Mouse (Mus musculus): ENCODE data around the gene Lysmd1. TPM values are rescaled to one million over a fixed set of nuclear protein-coding genes. Genes with fewer than 3 reads are reported as not detected.
A peak's percentile ranks its signal among the peaks of the same experiment; 100 is the strongest.
"Not testable (repeated sequence)": the region's sequence is repeated elsewhere in the genome, so short reads cannot be mapped to it uniquely, and the experiment has no call there.

The Lysmd1 gene
- polyA plus RNA-seq, 1 experiment from 2014 or later = 7.5 TPM

DNA sequence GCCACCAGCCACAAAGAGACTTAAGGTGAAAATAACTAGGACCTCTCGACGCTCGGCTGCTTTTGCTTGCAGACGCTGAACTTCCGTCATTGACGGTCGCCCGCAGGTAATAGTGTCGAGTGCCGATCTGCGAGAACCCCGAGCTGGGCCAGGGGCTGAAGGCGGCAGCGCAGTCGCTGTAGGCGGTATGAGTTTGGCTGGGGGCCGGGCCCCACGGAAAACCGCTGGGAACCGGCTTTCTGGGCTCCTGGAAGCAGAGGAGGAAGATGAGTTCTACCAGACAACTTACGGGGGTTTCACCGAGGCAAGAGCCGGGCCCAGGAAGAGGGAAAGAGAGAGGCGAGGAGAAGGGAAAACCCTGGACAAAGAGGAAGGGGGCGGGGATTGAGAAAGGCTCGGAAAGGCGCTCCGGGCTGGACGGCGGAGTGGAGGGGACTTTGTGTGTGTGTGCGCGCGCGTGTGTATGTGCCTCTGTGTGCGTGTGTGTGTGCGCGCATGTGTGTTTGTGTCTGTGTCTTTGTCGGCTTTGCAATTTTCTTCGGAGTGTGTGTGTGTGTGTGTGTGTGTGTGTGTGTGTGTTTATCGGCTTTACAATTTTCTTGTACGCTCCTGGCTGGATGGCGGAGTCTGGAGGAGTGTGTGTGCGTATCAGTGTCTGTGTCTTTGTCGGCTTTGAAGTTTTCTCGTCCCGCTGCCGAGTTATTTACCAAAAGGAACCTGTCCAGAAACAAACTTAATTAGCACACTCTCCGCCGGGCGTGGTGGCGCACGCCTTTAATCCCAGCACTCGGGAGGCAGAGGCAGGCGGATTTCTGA, 22.8 kb upstream of the Lysmd1 start, which contains the start of gene Vps72:
TSS of gene Vps72 (plus strand) at position 112 of the 816 bp plus-strand sequence.
- under 1% methylated on average over 54 of the region's 54 CpGs for WGBS (ENCODE audit: insufficient replicate concordance)
- peak within 1 kb of the TSS; percentile 95 for H3K27ac ChIP-seq (ENCODE audit: low read length)
- no peaks in the 10 kb centered on the region for H3K9me3 ChIP-seq (replicated peaks; ENCODE audit: control insufficient read depth, low read length)
- peak within 1 kb of the TSS; percentile 91 for H3K9ac ChIP-seq (ENCODE audit: low read depth, low read length)
- H3K4me3 ChIP-seq (ENCODE audit: low read depth, low read length) = peak within 1 kb of the TSS; percentile 86
- H3K27me3 ChIP-seq (ENCODE audit: control insufficient read depth, insufficient read depth, low read depth, low read length) = no peaks in the 10 kb centered on the region
- ATAC-seq (ENCODE audit: low read depth) = peak; percentile 54
- H3K4me1 ChIP-seq (ENCODE audit: control insufficient read depth, low read depth, low read length) = peaks cover 22% of the 10 kb centered on the region
- H3K4me2 ChIP-seq (ENCODE audit: low read depth, low read length) = peak within 1 kb of the TSS; percentile 69
- no peaks in the 10 kb centered on the region for H3K36me3 ChIP-seq (ENCODE audit: control insufficient read depth, insufficient read depth)

DNA sequence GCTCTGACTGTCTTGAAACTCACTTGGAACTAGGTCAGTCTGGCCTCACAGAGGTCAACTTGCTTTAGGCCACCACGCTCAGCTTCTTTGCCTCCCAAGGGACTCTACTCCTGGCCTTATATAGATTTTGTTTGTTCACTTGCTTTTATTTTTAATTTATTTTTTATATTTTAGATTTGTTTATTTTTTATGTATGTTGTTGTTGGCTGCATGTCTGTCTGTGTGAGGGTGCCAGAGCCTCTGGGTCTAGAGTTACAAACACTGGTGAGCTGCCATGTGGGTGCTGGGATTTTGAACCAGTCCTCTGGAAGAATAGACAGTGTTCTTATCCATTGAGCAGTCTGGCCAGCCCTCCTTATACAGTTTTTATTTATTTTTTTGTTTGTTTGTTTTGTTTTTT, 21.1 kb upstream of the Lysmd1 start:
- Histone ChIP-seq H3K27ac (ENCODE audit: low read length) (no peak overlapping the region), H3K4me1 (ENCODE audit: control insufficient read depth, low read depth, low read length) (peaks cover 22% of the 10 kb centered on the region), H3K27me3 (ENCODE audit: control insufficient read depth, insufficient read depth, low read depth, low read length) (no peaks in the 10 kb centered on the region), H3K36me3 (ENCODE audit: control insufficient read depth, insufficient read depth) (no peaks in the 10 kb centered on the region), H3K4me3 (ENCODE audit: low read depth, low read length) (no peak overlapping the region), H3K9me3 (replicated peaks; ENCODE audit: control insufficient read depth, low read length) (no peaks in the 10 kb centered on the region), H3K4me2 (ENCODE audit: low read depth, low read length) (no peak overlapping the region), H3K9ac (ENCODE audit: low read depth, low read length) (no peak overlapping the region)
- WGBS (ENCODE audit: insufficient replicate concordance) = 90% methylated on average over 1 of the region's 1 CpGs
- no peak for ATAC-seq (ENCODE audit: low read depth)

DNA sequence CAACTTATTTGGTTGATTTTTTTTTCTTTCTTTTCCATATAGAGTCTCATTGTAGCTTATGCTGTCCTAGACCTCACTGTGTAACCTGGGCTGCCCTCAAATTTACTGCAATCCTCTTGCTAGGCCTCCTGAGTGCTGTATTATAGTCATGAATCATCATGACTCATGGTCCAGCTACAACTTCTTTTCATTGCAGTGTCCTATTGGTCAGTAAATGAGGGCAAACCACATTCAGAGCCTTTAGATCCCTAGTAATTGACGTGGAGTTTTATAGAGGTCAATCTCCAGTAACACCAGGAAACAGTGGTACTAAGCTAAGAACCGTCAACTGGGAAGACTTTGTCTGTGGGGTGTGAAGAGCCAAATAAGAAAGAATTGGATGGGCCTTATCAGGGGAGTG, 16.1 kb upstream of the Lysmd1 start:
- no peak overlapping the region for H3K4me3 ChIP-seq (ENCODE audit: low read depth, low read length)
- H3K4me1 ChIP-seq (ENCODE audit: control insufficient read depth, low read depth, low read length) = peaks cover under 1% of the 10 kb centered on the region; the same call in 1 of the 2 replicates
- no peaks in the 10 kb centered on the region for H3K9me3 ChIP-seq (replicated peaks; ENCODE audit: control insufficient read depth, low read length)
- no peak overlapping the region for H3K27ac ChIP-seq (ENCODE audit: low read length)
- ATAC-seq (ENCODE audit: low read depth) = no peak
- H3K4me2 ChIP-seq (ENCODE audit: low read depth, low read length) = no peak overlapping the region
- H3K27me3 ChIP-seq (ENCODE audit: control insufficient read depth, insufficient read depth, low read depth, low read length) = no peaks in the 10 kb centered on the region
- peaks cover 24% of the 10 kb centered on the region for H3K36me3 ChIP-seq (ENCODE audit: control insufficient read depth, insufficient read depth)
- H3K9ac ChIP-seq (ENCODE audit: low read depth, low read length) = no peak overlapping the region
- WGBS (ENCODE audit: insufficient replicate concordance) = 83% methylated on average over 2 of the region's 2 CpGs

DNA sequence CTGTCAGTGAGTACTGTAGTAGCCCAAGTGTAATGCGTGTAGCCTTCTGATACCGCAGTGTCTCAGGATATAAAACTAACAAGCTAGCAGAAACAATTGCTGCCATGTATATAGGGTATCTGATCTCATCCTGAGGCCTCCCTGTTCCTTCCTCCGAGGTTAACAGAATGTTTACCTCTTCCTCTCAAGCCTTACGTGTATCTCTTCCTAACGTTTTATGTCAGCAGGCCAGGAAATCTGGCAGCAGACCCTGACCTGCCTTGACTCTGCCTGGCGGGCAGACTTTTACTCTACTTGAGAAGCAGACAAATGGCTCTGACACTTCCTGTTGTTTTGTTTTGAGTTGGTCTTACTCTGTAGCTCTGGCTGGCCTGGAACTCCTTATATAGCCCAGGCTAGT, 12.3 kb upstream of the Lysmd1 start:
- no peak overlapping the region for H3K4me2 ChIP-seq (ENCODE audit: low read depth, low read length)
- H3K4me3 ChIP-seq (ENCODE audit: low read depth, low read length) = no peak overlapping the region
- no peak overlapping the region for H3K9ac ChIP-seq (ENCODE audit: low read depth, low read length)
- H3K36me3 ChIP-seq (ENCODE audit: control insufficient read depth, insufficient read depth) = peaks cover 24% of the 10 kb centered on the region
- no peaks in the 10 kb centered on the region for H3K9me3 ChIP-seq (replicated peaks; ENCODE audit: control insufficient read depth, low read length)
- WGBS (ENCODE audit: insufficient replicate concordance) = 57% methylated on average over 6 of the region's 6 CpGs
- H3K27me3 ChIP-seq (ENCODE audit: control insufficient read depth, insufficient read depth, low read depth, low read length) = no peaks in the 10 kb centered on the region
- ATAC-seq (ENCODE audit: low read depth) = peak; percentile 51
- no peak overlapping the region for H3K27ac ChIP-seq (ENCODE audit: low read length)
- H3K4me1 ChIP-seq (ENCODE audit: control insufficient read depth, low read depth, low read length) = peaks cover 4% of the 10 kb centered on the region

DNA sequence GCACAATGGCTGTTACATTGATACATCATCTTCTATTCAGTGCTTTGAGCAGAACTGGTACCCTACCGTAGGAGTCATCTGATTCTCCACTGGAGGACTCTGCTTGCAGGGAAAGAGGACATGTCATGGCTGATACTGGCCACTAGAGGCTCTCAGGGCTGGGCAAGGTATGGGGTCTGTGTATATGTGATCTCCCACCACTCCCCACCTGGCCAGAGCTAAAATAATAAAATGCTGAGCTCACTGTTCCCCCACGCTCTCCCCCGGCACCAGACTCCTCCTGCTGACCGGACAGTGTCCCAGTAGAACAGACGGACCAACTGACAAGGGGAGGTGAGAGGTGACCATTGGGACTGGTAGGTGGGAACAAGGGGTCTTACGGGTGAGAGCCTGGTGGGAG, 9.6 kb upstream of the Lysmd1 start, which contains the start of gene Tmod4:
TSS of gene Tmod4 (plus strand) at position 231 of the 400 bp plus-strand sequence.
- Histone ChIP-seq H3K4me1 (ENCODE audit: control insufficient read depth, low read depth, low read length) (peaks cover 4% of the 10 kb centered on the region), H3K9me3 (replicated peaks; ENCODE audit: control insufficient read depth, low read length) (no peaks in the 10 kb centered on the region), H3K36me3 (ENCODE audit: control insufficient read depth, insufficient read depth) (peaks cover 19% of the 10 kb centered on the region), H3K9ac (ENCODE audit: low read depth, low read length) (no peak within 1 kb of the TSS), H3K27me3 (ENCODE audit: control insufficient read depth, insufficient read depth, low read depth, low read length) (no peaks in the 10 kb centered on the region), H3K4me2 (ENCODE audit: low read depth, low read length) (no peak within 1 kb of the TSS), H3K4me3 (ENCODE audit: low read depth, low read length) (no peak within 1 kb of the TSS), H3K27ac (ENCODE audit: low read length) (no peak within 1 kb of the TSS)
- no peak for ATAC-seq (ENCODE audit: low read depth)
- 62% methylated on average over 6 of the region's 6 CpGs for WGBS (ENCODE audit: insufficient replicate concordance)

DNA sequence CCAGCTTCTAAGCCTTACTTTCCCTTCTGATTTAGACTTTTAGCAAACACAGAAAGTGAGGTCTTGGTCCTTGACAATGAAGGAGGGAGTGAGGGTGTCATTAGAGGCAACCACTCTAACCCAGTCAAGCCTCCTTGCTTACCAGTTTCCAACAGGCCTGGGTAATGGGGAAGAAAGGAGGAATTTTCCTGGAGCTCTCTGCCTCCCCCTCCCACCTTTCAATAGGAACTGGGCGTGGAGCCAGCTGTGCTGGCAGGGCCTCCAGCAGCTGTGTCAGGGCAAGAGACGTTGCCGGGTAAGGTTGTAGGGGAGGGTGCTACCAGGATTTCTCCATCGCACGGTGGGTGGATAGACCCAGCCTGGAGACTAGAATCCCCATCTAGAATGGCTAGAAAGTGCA, 8.9 kb upstream of the Lysmd1 start:
- ATAC-seq (ENCODE audit: low read depth) = no peak
- 43% methylated on average over 5 of the region's 5 CpGs for WGBS (ENCODE audit: insufficient replicate concordance)
- no peak overlapping the region for H3K27ac ChIP-seq (ENCODE audit: low read length)

DNA sequence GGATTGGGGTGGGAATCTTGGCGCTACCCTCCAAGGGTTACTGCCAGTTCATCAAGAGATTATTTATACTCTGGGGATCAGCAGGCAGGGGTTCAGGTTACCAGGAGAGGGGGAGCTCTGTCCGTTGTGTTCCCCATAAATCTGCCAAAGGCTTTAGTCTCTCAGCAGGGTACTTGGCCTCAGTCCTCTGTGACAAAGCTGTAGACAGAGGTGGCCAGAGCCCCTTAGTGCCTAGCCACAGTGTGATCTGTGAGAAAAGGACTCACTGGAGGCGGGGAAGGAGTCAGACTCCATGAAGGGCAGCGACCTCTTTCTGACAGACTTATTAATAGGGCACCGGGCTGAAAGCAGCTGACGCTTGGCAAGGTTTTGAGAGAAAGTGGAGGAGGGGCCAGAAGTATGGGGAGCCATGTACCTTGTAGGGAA, 4.6 kb upstream of the Lysmd1 start:
- Histone ChIP-seq H3K9ac (ENCODE audit: low read depth, low read length) (no peak overlapping the region), H3K27me3 (ENCODE audit: control insufficient read depth, insufficient read depth, low read depth, low read length) (no peaks in the 10 kb centered on the region), H3K36me3 (ENCODE audit: control insufficient read depth, insufficient read depth) (peaks cover 5% of the 10 kb centered on the region; the same call in 1 of the 2 replicates), H3K4me3 (ENCODE audit: low read depth, low read length) (no peak overlapping the region), H3K9me3 (replicated peaks; ENCODE audit: control insufficient read depth, low read length) (no peaks in the 10 kb centered on the region), H3K4me1 (ENCODE audit: control insufficient read depth, low read depth, low read length) (peaks cover 12% of the 10 kb centered on the region), H3K27ac (ENCODE audit: low read length) (no peak overlapping the region), H3K4me2 (ENCODE audit: low read depth, low read length) (no peak overlapping the region)
- ATAC-seq (ENCODE audit: low read depth) = no peak
- WGBS (ENCODE audit: insufficient replicate concordance) = 64% methylated on average over 6 of the region's 6 CpGs

More for the DNA sequence above, 8.9 kb upstream of the Lysmd1 start:
- Histone ChIP-seq H3K4me1 (ENCODE audit: control insufficient read depth, low read depth, low read length) (peaks cover 4% of the 10 kb centered on the region), H3K27me3 (ENCODE audit: control insufficient read depth, insufficient read depth, low read depth, low read length) (no peaks in the 10 kb centered on the region), H3K4me3 (ENCODE audit: low read depth, low read length) (no peak overlapping the region), H3K36me3 (ENCODE audit: control insufficient read depth, insufficient read depth) (peaks cover 13% of the 10 kb centered on the region), H3K4me2 (ENCODE audit: low read depth, low read length) (no peak overlapping the region), H3K9me3 (replicated peaks; ENCODE audit: control insufficient read depth, low read length) (no peaks in the 10 kb centered on the region), H3K9ac (ENCODE audit: low read depth, low read length) (no peak overlapping the region)

DNA sequence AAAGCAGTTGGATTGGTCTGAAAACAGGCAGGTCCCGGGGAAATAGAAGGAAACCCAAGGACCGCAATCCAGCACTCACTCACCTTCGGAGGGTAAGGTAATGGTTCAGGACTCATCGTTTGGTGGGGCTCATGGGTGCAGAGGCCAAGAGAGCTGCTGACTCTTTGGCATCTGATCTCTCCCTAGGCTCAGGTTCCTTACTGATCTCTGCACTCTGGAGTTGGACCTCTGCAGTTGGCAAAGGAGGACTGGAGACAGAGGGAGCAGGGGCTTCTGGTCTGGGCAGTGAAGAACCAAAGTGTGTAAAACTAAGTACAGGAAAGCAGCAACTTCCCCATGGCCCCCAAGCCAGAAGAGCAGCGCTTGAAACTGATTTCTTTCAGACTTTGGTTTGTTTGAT, 3.8 kb upstream of the Lysmd1 start:
- H3K9ac ChIP-seq (ENCODE audit: low read depth, low read length) = no peak overlapping the region
- no peak overlapping the region for H3K27ac ChIP-seq (ENCODE audit: low read length)
- H3K36me3 ChIP-seq (ENCODE audit: control insufficient read depth, insufficient read depth) = peaks cover 5% of the 10 kb centered on the region; the same call in 1 of the 2 replicates
- H3K4me2 ChIP-seq (ENCODE audit: low read depth, low read length) = no peak overlapping the region
- no peak overlapping the region for H3K4me3 ChIP-seq (ENCODE audit: low read depth, low read length)
- no peaks in the 10 kb centered on the region for H3K27me3 ChIP-seq (ENCODE audit: control insufficient read depth, insufficient read depth, low read depth, low read length)
- 73% methylated on average over 5 of the region's 5 CpGs for WGBS (ENCODE audit: insufficient replicate concordance)
- H3K9me3 ChIP-seq (replicated peaks; ENCODE audit: control insufficient read depth, low read length) = no peaks in the 10 kb centered on the region
- ATAC-seq (ENCODE audit: low read depth) = no peak
- H3K4me1 ChIP-seq (ENCODE audit: control insufficient read depth, low read depth, low read length) = peaks cover 11% of the 10 kb centered on the region

DNA sequence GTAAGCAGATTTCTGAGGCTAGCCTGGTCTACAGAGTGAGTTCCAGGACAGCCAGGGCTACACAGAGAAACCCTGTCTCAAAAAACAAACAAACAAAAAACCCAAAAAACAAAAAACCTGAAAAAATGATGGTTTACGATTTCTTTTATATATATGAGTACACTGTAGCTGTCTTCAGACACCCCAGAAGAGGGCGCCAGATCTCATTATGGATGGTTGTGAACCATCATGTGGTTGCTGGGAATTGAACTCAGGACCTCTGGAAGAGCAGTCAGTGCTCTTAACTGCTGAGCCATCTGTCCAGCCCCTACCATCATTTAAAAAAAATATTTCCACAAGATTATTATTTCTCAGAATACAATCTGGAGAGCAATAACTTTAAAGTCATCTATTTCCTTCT, 1.5 kb upstream of the Lysmd1 start:
- peaks cover 26% of the 10 kb centered on the region for H3K4me1 ChIP-seq (ENCODE audit: control insufficient read depth, low read depth, low read length)
- not testable (repeated sequence) for H3K36me3 ChIP-seq (ENCODE audit: control insufficient read depth, insufficient read depth); H3K9me3 ChIP-seq (replicated peaks; ENCODE audit: control insufficient read depth, low read length); H3K27ac ChIP-seq (ENCODE audit: low read length); H3K9ac ChIP-seq (ENCODE audit: low read depth, low read length); H3K4me2 ChIP-seq (ENCODE audit: low read depth, low read length); H3K27me3 ChIP-seq (ENCODE audit: control insufficient read depth, insufficient read depth, low read depth, low read length); H3K4me3 ChIP-seq (ENCODE audit: low read depth, low read length); ATAC-seq (ENCODE audit: low read depth)
- 68% methylated on average over 2 of the region's 2 CpGs for WGBS (ENCODE audit: insufficient replicate concordance)

Measured in liver, embryonic 16.5 days (tissue).